Mouse (Mus musculus): ENCODE results near the gene Lin28a. TPM values are rescaled to one million over a fixed set of nuclear protein-coding genes. Genes with fewer than 3 reads are reported as not detected.
A peak's percentile ranks its signal among the peaks of the same experiment; 100 is the strongest.

Gene Lin28a
- not detected for total RNA-seq (2021)
- long read RNA-seq: 0 reads

DNA sequence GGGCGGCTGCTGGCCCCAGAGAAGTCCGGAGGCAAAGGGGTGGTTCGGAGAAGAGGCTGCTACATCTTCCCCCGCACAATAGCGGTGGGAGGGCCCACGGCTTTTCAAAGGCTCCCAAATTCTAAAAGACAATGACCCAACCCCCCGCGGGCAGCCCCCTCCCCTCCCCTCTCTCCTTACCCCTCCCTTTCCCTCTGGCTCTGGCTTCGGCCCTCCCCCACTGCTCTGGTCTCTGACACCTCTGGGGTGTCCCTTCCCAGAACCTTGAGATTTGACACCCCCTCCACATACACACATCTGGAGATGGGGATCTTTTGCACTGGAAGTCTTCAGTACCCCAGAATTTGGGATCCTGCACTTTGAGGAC lies at the start of gene Lin28a:
Gene Lin28a (minus strand): TSS at position 63 of the 367 bp plus-strand sequence.
- no peak for DNase-seq (ENCODE audit: low spot score in 2 of 2)

DNA sequence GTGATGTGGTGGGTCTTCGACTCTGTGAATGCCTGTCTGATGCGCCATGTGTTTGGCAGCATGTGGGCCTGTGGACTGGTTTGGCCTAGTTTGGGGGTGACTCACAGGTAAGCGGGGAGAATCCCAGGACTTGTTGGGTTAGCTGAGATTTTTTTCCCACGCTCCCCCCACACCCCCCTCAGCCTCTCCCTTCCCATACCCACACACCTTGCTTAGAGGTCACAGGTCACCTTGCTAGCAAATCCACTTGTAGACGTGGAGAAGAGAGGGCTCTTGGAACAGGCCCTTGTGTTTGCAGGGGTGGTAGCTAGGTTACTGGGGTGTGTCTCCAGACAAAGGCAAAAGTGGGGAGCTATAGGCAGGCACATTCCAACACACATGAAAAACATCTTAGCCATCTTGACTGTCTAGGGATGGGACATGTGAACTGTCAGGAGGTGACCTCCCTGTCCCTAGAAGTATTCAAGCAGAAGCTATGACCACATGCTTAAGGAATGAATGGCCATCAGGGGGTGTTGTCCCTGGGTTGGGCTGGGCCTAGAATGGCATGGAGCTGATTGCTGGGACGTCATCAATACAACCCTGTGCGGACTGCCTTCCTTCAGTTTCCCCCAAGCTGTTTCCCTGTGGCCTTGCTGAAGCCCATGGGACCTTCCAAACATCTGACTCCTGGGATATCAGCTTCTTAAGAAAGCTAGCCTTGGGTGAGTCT lies 49.3 kb upstream of the Lin28a start:
- no peak for DNase-seq (ENCODE audit: low spot score in 2 of 2)

DNA sequence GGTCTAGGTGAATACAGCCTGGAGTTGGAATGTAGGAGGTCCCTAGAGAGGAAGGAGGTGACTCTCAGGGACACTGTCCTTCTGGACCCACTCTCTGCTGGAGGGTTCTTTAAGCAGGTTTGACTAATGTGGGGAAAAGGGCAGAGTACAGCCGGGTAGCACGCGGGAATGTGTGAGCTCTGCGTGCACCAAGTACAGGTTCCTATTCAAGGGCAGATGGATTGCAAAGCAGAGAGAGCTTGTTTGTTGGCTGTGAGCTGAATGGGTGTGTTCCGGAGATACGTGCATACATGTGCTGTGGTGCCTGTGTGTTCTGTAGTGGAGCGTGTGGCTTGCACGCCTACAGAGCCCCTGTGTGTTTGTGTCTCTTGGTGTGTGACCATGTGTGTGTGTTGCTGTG lies 48.7 kb upstream of the Lin28a start:
- no peak for DNase-seq (ENCODE audit: low spot score in 2 of 2)

DNA sequence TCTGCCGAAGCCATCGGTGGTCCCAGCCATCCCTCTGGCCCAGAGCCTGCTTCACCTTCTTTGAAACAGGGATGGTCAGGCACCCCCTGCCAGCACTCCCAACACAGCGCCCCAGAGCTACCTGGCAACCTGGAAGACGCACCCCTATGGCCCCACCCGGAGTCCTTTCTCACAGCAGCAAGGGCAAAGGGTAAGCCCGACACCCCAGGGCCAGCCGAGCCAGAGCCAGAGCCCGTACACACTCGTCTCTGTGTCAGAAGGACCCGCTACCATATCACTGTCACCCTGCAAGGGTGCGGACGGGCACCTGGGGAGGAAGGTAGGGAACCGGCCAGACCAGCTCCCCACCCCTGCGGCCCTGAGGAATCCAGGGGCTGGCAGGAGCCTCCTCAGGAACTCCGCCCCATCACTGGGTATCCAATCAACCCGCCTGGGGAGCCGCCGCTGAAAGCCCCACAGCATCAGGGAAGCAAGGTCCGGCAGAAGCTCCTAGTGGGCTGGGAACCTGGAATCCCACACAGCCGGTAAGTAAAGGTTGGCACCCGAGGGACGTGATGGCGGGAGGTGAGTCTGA lies 46.9 kb upstream of the Lin28a start:
- no peak for DNase-seq (ENCODE audit: low spot score in 2 of 2)

DNA sequence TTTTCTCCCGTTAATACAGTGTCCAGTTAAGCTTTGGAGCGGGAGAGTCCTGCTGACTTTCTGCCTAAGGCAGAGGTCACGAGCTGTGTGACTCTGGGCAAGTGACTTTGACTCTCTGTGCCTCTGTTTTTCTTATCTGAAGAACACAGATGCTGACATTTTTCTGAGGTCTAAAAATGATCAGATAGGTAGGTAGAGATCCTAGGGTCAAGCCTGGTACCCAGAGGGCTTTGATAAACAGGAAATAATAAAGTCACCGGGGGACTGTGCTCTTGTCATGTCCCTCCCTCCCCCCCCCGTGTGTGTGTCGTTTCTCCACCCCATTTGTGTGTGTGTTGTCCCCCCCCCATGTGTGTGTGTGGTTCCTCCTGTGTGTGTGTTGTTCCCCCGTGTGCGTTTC lies 43.9 kb upstream of the Lin28a start:
- DNase-seq (ENCODE audit: low spot score in 2 of 2): no peak

DNA sequence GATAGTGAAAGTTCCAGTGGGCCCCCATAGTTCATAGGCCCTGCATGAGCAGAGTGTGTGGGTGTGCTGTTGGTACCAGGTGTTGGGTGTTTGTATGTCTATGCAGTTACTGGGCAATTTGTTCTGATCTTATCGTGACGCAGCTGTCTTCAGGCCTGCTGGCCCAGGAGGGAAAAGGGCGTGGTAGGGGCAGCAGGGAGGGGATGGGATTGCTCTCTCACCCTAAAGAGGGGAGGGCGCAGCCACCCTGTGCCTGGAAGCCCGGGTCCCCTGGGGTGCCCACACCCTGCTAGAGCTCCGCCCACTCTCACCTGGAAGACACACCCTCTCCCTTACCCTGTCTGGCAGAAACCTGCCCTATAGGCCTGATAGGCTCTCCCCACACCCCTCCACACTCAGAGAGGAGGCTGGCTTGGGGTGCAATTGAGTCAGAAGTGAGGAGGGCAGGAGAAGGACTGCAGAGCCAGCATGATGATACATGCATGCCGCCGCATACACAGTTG lies 43.4 kb upstream of the Lin28a start:
- peak in 1 of 2 experiments; percentile 17 for DNase-seq (ENCODE audit: low spot score in 2 of 2)

DNA sequence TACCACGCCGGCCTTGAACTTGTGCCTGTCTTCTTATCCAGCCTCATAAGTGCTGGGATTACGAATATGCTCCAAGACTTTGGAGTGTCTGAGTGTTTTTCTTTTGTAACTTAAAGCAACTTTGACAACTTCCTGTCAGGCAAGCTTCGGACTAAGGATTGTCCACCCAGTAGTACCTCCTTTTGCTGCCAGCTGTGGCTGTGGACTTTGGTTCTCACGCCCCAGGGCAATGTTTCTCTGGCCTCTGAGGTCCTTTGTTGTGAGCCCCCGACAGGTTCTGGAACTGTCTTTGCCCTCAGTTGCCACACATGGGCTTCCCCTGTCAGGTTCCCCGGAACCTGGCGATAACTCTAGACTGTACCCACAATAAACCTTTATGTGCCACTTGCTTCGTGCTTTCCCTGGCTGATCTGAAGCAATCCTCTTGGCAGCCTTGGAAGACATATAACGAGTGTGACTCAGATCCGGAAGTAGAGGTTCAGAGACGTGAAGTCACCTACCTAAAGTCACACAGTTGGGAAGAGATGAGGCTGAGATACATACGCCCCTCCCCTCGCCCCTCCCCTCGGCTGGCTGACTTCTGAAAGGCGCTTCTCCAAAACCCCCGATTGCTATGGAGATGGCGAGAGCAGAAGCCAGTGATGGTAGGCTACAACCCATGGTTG lies 42.7 kb upstream of the Lin28a start:
- peak; percentile 32 to 49 for DNase-seq (ENCODE audit: low spot score in 2 of 2)

DNA sequence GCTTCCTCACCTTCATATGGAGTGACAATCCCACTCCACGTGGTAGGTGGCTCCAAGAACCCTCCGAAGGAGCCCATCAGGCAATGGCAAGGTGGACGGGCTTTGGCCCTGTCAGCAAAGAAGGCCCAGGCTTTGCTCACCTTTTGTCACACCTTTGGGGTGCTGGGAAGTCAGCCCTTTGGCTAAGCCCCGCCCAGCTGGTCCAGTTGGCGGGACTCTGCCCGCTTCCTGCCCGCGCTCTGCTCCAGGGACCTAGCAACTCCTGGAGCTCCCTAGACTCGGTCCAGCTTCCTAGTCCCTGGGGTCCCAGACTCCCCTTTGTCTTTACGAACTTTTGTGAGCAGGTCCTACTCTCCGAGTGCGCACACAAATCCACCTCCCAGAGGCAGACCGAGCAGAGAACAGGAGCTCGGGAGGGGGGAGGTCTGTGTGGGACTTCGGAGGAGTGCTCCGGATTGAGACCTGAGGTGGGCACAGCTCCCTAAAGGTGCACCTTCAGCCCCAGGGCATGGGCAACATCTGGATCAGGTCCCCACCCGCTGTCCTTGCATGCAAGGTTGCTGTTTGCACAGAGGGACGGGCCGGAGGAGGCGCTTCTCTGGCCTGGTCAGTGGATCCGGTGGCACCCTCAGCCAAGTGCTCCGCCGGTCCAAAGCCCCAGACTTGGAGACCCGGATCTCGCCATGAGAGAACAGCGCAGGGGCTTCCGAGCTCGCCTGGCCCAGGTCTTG lies 41.7 kb upstream of the Lin28a start, which contains the start of gene Crybg2:
Gene Crybg2 (plus strand): TSS at position 681 of the 731 bp plus-strand sequence.
- no peak for DNase-seq (ENCODE audit: low spot score in 2 of 2)

DNA sequence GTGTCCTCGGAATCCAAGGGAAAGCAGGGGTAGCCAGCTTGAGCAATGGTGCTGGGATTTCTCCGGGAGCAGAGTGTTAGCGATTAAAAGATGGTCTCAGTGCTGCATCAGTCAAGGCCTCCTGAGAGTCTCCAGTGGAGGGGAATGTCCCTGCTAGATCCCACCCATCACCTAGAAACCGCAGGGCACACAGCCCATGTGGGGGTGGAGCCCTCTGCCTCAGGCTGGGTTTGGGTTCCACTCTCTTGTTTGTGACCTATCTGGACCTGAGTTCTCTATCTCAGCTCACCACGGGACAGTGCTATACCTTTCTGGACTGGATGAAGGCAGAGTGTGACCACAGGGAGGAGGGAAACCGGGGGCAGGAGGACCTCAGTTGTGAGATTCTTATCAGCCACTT lies 40.3 kb upstream of the Lin28a start:
- no peak for DNase-seq (ENCODE audit: low spot score in 2 of 2)

DNA sequence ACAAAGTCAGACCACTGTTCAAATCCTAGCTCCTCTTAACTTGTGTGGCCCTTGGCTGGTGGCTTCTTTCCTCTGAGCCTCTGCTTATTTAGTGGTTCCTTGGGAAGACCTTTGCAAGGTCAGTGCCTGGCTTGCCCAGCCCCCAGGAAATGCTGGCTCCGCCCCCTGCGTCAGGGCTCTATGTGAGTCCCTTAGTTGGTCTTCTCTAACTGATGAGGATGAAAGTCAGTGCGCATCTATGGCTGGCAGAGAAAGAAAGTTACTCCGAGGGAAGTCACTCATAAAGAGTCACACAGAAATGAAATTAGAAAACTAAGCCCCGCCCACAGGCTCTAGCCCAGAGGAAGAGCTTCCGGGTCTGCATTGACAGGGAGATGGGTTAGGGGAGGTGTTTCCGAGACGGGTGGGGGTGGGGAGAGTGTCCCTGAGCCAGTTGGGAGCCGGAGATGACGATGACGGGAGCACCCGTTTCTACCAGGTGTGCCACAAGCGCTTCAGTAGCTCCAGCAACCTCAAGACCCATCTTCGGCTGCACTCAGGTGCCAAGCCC lies 39.6 kb upstream of the Lin28a start:
- no peak for DNase-seq (ENCODE audit: low spot score in 2 of 2)

DNA sequence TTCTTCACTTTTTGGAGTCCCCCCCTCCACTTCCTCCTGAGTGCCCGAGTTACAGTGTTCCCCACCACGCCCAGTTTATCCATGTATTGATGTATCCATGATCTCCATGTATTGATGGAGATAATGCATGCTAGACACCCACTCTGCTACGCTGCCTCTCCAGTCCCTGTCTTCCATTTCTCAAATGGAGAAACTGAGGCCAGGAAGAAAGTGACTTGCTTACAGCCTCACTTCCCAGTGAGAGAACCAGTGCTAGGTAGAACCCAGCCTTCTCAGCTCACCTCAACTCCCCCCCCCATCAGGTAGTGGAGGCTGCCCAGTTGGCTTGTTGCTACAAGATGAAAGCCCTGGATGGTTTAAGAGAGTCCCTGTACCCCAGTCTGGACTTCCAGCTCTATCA lies 34.9 kb upstream of the Lin28a start, which contains the start of gene Zfp683:
Gene Zfp683 (plus strand): TSS at position 301 of the 400 bp plus-strand sequence.
- no peak for DNase-seq (ENCODE audit: low spot score in 2 of 2)

DNA sequence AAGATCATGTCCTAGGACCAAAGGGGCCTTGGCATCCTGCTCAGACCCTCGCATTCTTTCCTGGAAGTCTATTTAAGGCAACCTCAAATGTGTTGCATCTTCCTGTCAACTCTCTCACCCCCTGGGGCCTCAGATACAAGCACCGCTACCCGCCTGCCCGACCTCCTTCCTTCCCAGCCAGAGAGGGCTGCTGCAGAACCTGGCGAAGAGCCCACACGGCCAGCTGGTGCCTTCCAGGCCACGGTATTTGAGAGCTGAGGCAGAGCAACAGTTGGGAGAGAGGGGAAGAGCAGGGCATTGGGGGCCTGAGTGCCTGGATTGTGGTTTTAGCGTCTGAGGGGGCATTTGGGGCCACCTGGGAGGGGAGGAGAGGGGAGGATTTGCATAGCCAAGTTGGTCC lies 33.9 kb upstream of the Lin28a start:
- DNase-seq (ENCODE audit: low spot score in 2 of 2): peak; percentile 27 to 52

DNA sequence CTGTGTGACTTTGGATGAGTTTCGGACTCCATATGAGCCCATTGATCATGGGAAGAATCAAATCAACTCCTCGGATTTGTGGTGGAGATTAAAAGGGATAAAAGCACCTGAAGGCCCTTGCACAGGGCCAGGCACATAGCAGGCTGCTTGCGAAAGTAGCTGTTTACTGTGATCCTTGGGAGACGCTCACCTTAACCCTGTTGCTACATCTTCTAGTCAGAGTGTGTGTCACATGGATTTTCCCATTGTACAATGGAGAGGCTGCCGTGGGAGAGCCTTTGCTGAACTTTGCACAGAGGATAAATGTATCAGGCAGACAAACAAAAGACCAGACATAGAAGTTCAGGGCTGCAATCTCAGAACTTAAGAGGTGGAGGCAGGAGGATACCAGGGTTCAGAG lies 33.3 kb upstream of the Lin28a start:
- no peak for DNase-seq (ENCODE audit: low spot score in 2 of 2)

DNA sequence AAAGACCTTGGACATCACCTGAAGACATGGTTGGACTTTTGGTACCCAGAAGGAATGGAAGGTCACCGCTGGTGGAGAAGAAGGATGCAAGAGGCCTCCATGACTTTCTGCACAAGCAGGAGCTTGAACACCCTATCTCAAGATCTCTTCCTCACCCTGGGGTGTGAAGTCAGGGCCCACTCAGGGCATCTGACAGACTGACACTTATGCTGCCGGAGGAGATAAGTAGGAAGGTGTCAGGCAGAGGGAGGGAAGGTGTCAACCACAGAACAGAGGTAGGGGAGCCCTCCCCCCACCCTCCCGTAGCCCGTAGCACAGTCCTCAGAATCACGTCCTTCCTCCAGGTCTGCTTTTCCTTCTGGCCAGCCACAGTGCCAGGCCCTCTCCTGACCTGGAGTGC lies 29.0 kb upstream of the Lin28a start:
- DNase-seq (ENCODE audit: low spot score in 2 of 2): no peak

DNA sequence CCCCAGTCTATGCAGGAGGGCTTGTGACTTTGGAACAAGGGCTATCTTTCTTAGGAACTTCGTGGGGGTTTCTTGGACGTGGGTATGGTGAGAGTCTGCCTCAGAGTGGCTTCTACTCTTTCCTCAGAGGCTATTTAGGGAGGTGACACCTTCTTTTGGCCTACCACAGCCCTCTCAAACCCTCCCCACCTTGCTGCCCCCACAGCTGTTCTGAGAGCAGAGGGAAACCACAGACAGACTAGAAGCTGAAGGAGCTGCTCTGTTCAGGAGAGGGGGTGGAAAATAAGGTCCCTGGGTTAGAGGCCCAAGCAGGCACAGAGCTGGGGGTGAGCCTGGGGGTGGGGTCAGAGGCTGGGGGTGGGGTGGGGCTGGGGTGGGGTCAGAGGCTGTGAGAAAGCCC lies 24.4 kb upstream of the Lin28a start:
- no peak for DNase-seq (ENCODE audit: low spot score in 2 of 2)

DNA sequence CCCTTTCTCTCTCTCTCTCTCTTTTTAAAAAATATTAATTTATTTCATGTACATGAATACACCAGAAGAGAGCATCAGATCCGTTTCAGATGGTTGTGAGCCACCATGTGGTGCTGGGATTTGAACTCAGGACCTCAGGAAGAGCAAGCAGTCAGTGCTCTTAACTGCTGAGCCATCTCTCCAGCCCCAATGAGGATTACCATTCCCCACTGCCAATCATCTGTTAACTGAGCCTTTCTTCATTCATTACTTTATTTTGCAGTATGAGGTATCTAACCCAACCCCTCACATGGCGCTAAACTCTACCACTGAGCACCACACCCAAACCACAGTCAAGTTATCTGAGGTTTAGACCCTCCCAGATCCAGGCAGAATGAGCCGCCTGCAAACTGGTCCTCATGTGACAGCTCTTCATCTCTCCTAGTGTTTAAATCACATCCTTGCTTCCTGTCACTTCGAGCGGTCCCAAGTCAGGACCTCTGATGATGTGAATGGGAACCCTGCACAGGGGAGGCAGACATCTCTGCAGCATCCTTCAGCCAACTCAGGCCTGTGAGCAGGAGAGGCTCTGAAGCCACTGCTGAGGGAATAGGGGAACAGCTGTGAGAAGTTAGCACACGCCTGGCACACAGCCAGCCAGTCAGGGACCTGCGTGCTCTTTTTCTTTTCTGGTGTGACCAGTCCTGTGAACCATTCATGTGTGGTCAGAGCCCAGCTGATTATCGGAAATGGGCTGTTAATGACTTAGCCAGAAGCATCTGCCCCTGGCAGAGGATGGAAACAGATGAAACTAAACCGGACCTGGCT lies 22.9 kb upstream of the Lin28a start:
- DNase-seq (ENCODE audit: low spot score in 2 of 2): no peak

DNA sequence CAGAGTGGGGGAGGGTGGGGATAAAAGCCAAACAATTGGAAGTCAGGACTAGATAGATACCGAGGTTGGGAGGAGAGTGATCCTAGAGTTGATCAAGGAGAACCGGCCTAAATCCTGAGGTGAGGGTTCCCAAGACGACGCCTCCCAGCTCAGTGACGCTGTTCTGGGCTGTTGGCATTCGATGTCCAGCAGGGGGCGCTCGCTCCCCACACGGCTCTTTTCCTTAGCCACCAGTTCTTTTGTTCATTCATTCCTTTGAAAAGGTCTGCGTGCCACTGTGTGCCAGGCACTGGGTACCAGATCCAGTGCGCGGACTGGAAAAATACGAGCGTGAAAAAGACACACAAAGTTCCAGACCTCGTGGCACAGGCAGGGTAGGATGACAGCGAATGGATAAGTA lies 17.3 kb upstream of the Lin28a start:
- DNase-seq (ENCODE audit: low spot score in 2 of 2): peak; percentile 87 to 90

DNA sequence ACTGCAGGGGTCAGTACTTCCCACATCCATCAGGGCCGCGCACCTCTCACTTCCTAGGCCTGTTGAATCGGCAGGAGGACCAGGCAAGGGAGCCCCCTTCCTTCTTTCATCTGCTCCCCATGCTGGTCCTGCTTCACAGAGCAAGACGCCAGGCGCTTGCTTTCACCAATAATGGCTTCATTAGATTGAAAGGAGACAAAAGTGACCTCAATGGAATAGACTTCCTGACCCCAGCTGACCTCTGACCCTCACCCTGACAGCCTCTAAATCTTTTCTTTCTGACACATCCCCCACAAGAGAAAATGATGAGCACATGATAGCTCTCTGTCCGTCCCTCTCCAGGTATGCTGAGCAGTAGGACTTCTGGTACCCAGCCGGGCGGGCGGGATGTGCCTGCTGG lies 7.2 kb upstream of the Lin28a start:
- DNase-seq (ENCODE audit: low spot score in 2 of 2): no peak

DNA sequence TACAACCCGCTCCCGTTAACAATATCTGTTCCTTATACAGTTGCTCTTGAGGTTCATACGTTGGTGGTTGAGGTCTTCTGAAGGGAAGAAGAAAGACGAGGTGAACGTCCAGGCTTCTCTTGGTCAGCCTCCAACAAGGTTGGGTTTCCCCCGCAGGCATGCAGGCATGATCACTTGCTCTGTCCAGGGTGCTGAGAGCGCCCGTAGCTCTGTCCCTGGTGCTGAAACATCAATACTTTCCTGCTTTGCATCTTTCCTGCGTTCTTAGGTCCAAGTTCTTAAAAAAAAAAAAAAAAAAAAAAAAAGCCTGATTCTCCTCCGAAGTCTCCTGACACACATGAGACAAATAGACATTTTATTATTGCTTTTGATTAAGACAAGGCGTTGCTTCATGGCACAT lies 2.0 kb upstream of the Lin28a start:
- peak; percentile 54 to 67 for DNase-seq (ENCODE audit: low spot score in 2 of 2)

DNA sequence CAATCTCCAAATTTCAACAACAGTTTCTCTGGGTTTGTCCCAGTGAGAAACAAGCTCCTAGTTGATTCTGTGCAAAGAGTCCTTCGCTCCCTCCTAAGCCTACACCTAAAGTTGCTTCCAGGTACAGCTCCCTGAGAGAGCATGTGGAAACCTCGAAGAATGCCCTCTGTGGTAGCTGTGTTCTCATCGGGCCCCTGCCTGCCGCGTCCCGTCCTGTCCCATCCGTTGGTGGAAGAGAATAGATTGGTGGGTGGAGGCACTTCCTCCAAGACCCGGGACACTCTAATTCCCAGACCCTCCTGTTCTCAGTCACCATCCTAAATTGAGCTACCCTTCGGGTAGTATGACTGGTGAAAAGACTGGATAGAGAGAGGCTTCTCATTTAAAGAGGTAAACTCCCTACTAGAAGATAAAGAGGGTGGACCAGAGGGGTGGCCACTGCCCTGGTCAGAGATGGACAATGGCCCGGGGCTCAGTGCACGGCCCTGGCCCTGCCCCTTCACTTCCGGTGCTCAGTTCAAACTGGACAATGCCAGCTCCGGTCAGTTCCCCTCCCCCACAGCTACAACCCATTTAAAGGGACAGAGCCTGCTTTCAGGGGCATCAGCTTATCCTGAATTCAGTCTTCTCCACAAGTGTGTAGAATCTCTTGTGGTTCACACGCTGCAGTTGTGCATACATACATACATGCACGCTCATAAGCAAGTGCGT lies 1.2 kb upstream of the Lin28a start:
- no peak for DNase-seq (ENCODE audit: low spot score in 2 of 2)

All from layer of hippocampus, postnatal 10 days (tissue).